In the genomic region with DNA sequence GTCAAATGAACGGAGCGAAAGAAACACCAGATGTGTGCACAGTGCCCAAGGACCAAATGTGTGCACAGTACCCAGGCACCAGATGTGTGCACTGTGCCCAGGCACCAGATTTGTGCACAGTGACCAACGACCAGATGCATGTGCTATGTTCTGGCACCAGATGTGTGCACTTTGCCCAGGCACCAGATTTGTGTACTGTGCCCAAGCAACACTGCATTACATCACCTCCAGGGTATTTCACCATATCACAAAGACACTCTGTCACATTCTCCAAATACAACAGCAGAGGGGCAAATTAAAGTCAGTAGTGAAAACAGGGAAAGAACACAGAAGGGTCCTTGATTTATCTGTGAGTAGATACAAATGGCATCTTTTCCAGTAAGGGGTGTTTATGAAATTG, we compare ENCODE assay signal across 16 mouse cellular contexts.
"Had no signal": no experiment of that assay in that cellular context is flagged by ENCODE, and none has a peak within 500 bp of the region (broad histone marks: within the 10 kb centered on the region; RNA-seq: fewer than 3 reads in every experiment).

No protein-coding gene starts in this region.

- H3K27ac ChIP-seq: kidney, embryonic 15.5 days; limb, embryonic 13.5 days; liver, embryonic 14.5 days; macrophage; midbrain, embryonic 10.5 days; neural tube, embryonic 15.5 days; stomach, postnatal 0 days had no signal

- ATAC-seq: lung, postnatal 0 days had no signal

- H3K4me2 ChIP-seq: kidney, embryonic 15.5 days; limb, embryonic 13.5 days; neural tube, embryonic 15.5 days had no signal

- H3K9ac ChIP-seq: kidney, embryonic 15.5 days; limb, embryonic 13.5 days; liver, embryonic 14.5 days; neural tube, embryonic 15.5 days had no signal

- H3K4me3 ChIP-seq: kidney, embryonic 15.5 days; limb, embryonic 13.5 days; midbrain, embryonic 10.5 days; myocyte; neural tube, embryonic 15.5 days had no signal

- H3K9me3 ChIP-seq: kidney, embryonic 15.5 days; limb, embryonic 13.5 days; midbrain, embryonic 10.5 days; neural tube, embryonic 15.5 days had no signal

- H3K36me3 ChIP-seq: kidney, embryonic 15.5 days; limb, embryonic 13.5 days; midbrain, embryonic 10.5 days; neural tube, embryonic 15.5 days had no signal

- DNase-seq: kidney, adult 2 months; kidney, postnatal 14 days; left cerebral cortex, postnatal 4 days; lung, adult 2 months; midbrain, embryonic 14.5 days; right cerebral cortex, adult 18-20 months; thymus, postnatal 14 days had no signal

- H3K27me3 ChIP-seq: kidney, embryonic 15.5 days; limb, embryonic 13.5 days; neural tube, embryonic 15.5 days had no signal

- H3K4me1 ChIP-seq: kidney, embryonic 15.5 days; limb, embryonic 13.5 days; midbrain, embryonic 10.5 days; neural tube, embryonic 15.5 days had no signal
